Mouse (Mus musculus) embryo, embryonic 10 days (tissue): Measurements from ENCODE around the gene Hmcn2.

Experiments used
- DNase-seq: peaks from one replicate; pipeline ENCODE4 v3.0.0-alpha.2; 2015; ENCODE audit warnings: low spot score

Gene Hmcn2

DNA sequence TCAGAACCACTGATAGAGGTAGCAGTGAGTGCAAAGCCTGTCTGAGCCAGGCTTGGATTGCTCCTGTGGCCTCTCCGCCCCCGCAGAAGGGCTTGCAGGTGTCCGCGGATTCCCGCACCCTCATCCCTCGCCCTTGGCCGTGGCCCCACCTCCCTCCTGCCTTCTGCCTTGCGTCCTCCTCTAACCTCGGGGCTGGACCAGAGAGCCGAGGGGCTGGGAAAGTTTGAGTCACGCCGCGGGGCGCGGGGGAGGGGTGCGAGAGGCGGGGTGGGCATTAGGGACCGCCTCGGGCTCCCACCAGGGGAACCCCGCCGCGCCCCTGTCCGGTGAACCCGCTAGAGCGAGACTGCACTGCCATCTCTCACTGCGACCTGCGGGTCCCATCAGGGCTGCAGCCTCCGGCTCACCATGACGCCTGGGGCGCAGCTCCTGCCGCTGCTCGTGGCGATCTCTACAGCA lies at the start of gene Hmcn2:
Gene Hmcn2, plus strand, starts transcription at position 409 of the 459 bp plus-strand sequence.
- DNase-seq = no peak

DNA sequence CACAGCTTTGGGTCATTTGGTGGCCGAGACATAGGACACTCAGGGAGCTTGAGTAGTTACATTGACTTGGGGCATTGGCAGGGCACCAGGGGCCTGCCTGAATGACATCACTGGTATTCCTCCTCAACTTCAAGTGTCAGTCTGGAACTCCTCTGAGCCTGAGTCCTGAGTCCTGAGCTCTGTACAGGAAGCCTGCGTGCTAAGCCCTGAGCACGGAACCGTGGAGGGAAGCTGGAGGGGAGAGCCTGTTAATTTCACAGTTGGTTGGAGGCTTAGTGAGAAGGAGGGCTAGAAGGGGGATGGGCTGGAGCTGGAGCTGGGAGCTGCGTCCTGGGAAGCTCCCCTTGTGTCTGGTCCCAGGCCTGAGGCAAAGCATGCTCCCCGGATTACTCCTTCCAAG lies 46.8 kb upstream of the Hmcn2 start:
- DNase-seq = peak; percentile 39

DNA sequence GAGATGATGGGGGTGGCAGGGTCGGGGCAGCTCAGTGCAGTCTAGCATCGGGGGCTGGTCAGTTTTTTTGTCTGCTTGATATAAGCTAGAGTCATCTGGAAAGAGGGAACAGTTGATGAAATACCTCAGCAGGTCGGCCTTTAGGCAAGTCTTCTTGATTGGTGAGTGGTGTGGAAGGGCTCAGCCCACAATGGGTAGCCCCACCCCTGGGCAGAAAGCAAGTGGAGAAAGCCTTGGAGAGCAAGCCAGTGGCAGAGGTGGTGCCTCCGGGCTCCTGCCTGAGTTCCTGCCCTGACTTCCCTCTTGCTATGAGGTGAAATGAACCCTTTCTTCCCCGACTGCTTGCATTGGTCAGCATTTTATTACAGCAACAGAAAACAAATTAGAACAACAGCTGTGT lies 45.6 kb upstream of the Hmcn2 start:
- no peak for DNase-seq

DNA sequence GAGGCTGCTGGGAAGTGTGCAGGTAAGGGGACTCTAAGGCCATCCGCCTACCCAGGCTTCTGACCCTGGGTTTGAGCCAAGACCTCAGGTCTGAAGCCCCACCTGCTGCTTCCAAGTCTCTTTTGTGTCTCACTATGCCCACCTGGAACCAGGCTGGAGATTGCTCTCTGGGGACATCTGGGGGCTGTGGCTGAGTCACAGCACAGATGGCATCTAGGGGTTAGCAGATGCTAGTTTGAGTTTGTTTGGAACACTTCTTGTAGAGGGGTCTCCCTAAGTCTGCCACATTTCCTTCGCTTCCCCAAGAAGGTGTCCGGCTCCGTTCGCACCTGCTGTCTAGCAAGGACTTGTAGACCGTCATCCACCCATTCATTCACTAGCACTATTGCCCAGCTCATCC lies 45.0 kb upstream of the Hmcn2 start:
- no peak for DNase-seq

DNA sequence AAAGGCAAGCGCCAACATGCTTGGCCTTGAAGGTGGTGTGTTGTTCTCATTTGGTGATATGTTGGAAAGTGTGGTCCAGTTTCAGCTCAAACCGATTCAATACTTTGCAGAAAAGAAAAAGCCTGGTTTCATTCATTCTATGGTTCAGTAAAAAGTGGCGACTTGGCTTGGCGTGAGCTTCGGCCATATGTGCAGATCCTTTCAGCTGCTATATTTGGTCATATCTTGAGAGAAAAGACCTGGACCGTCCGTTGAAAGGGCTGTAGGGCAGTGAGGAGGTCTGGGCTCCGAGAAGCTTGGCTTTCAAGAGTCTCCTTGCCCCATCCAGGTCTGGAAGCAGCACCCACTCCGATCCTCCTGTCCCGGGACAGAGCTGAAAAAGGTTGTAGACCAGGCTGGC lies 44.4 kb upstream of the Hmcn2 start:
- DNase-seq = no peak

DNA sequence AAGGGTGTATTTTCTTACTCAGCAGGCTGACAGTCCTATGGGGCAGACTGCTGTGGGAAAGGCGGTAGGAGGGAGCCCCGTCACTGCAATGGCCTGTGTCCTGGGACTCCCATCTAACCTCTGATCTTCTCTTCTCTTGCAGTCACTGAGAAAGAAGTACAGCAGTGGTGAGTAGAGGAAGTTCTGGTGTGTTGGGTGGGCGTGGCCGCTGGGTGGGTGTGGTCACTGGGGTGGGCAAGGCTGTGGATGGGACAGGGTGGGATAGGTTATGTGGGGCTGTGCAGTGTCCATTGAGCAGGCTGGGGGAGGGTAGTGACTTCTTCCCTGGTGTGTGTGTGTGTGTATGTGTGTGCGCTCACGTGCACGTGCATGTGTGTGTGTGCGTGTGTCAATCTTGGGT lies 43.7 kb upstream of the Hmcn2 start:
- no peak for DNase-seq

DNA sequence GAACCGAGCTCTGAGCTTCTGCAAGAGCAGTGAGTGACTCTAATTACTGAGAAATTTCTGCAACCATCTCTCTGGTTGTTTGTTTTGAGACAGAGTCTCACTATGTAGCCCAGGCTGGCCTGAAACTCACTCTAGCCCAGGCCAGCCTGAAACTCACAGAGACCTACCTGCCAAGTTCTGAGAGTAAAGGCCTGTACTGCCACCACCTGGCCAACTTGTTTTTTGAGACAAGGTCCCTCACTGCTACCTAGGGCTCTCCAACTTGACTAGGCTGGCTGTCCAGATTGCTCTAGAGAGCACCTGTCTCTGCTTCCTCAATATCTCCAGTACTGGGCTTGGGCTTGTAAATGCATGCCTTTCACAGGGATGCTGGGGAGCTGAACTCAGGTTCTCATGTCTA lies 43.1 kb upstream of the Hmcn2 start:
- DNase-seq = no peak

DNA sequence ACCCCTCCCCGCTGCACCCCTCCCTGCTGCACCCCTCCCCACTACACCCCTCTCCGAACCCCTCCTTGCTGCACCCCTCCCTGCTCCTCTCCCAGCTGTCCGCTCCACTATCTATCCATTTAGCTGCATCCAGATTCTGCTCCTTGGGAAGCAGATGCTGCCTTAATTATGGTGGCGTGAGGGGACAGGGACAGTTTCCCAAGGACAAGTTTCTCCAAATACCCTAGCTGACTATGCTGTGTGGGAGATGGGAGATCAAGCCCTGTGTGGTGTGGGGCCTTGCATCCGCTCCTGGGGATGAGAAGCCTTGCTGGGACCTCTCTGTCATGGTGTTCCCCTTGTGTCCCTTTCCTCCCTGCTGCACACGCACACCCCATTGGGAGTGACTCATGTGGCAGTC lies 39.2 kb upstream of the Hmcn2 start:
- DNase-seq = no peak

DNA sequence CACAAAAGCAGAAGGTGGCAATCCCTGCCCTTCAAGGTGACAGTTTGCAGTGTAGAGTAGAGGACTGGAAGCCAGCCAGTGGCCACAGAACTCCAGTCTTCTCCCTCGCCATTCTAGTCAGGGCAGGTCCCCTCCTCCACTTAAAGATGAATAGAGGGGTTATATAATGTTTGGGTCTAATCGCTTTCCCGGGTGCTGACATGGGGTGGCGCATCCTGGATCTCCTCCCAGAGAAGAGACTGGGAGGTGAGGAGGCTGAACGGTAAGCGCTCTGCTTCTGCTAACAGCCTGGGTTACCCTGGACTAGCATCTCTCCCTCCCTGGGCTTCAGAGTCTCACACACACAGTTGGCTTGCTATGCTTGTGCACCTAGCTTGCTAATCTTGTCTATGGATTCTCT lies 36.4 kb upstream of the Hmcn2 start:
- no peak for DNase-seq

DNA sequence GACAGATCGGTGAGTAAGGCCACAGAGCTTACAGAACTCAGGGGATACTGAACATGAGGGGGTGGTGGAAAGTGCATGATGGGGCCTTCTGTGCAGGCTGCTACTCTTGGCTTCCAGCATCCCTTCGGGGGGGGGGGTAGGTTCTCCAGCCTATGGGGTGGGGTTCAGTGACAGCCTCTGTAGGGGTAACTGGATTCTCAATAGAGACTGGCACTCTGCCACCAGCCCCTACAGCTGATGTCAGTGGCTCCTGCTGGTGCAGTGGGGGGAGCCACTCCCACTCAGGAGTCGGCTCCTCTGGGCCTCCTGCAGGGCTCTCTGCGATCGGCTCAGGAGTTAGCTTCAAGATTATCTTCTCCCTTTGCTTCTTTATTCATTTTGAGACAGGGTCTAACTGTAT lies 35.7 kb upstream of the Hmcn2 start:
- no peak for DNase-seq

DNA sequence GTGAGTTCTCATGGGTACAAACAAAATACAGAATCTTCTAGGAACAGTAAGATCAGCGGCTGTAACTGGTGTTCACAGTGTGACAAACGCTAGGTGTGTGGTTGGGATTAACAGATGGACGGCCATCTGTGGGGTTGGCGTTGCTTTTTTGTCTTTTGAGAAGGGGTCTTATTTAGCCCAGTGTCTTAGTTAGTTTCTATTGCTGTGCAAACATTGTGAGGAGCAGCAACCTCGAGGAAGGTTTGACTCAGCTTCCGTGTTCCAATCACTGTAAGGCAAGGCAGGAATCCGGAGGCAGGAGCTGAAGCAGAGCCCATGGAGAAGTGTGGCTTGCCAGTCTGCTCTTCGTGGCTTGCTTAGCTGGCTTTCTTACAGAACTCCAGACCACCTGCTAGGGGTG lies 33.1 kb upstream of the Hmcn2 start:
- no peak for DNase-seq

DNA sequence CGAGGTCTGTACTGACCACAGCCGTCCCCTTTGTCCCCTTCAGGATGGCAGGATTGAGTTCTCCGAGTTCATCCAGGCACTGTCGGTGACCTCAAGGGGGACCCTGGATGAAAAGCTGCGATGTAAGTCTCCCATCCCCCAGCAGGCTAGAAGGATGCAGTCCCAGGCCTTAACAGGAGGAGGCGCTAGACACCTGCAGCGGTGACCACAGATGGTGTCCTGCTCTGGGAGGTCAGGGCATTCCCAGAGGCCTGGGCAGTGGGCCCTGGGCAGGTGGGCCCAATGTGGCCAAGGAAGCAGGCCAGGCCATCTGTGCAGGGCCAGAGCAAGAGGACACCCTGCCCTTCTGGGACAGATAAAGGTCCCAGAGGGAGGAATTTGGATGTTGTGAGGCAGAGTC lies 31.9 kb upstream of the Hmcn2 start:
- DNase-seq = no peak

DNA sequence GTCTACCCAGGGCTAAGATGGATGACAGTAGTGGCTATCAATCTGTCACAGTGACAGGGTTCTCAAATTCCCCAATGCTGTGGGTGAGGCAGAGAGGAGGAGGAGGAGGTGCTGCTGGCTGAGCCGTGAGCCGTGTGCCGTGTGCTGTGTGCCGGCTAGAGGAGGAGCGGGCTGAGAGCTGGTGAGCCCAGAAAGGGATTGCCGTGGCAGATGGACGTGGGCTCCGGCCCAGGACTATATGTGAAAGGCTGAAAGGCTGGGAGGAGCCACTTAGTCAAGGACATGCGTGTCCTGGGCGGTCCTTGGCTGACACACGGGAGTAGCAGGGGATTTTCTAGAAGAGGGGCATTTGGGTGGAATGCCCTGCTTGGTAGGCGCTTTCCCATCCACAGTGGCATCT lies 31.3 kb upstream of the Hmcn2 start:
- DNase-seq = no peak

DNA sequence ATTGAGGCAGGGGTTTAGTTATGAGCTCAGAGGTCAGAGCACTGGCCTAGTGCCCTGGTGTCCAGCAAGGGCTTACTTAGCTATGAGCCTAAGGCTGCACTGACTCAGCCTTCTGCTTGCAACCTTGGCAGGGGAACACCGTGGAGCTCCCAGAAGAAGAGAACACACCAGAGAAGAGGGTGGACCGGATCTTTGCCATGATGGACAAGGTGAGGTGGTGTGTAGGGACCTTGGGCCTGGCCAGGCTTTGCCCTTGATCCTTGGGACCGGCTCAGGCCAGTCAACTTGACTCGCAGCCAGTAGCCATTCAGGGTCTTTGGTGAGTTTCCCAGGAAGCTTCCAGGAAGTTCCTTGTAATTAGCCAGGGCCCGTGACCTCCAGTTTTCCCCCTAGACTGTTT lies 29.7 kb upstream of the Hmcn2 start:
- no peak for DNase-seq

DNA sequence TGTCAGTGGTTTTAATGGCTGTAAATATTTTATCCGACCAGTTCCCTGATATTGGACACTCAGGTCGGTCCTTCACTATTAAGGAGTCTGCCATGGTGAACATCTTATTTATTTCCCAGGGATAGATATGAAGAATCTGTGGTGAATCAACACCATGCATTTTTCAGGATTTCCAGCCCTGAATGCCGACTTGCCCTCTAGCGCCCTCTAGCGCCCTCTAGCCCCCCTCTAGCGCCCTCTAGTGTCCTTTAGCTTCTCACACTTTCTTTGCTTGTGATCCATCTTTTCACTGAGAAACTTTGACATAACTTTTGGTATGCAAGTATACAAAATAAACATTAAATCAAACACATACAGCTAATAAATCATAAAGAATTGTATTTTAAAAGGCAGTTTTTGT lies 22.8 kb upstream of the Hmcn2 start:
- DNase-seq = peak; percentile 63

DNA sequence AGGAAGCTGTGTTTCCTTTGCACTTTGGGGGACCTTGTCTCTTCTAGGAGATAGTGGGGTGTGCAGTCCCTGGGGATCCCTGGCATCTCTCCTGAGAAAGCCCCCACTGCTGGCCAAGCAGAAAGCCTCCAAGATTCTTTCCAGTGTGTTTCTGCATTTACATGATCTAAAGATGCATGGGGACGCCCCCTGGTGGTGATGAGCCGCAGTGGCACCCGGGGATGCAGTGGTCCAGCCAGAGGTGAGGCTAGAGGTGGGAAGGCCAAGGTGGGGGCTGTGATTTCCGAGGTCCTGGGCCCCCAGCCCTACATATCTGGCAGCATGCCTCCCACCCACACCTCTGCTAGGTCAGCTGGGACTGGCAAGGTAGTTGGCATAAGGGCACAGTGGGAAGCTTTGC lies 19.2 kb upstream of the Hmcn2 start:
- DNase-seq = peak; percentile 83

DNA sequence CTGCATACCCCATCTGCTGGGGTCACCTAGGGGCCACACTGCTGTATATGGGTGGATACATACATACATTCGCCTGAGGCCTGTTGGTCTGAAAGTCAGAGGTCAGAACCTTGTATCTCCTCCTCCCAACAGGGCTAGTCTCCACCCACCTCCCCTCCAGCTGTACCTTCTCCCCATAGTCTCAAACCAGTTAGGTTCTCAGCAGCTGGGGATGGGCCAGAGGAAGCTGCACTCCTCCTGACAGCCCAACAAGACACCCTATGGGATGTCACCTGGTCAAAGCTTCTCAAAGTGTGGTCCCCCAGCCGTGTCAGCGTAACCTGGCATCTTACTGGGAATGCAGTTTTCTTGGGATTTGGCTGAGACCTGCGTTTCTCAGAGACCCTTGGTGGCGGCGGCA lies 17.8 kb upstream of the Hmcn2 start:
- DNase-seq = no peak

DNA sequence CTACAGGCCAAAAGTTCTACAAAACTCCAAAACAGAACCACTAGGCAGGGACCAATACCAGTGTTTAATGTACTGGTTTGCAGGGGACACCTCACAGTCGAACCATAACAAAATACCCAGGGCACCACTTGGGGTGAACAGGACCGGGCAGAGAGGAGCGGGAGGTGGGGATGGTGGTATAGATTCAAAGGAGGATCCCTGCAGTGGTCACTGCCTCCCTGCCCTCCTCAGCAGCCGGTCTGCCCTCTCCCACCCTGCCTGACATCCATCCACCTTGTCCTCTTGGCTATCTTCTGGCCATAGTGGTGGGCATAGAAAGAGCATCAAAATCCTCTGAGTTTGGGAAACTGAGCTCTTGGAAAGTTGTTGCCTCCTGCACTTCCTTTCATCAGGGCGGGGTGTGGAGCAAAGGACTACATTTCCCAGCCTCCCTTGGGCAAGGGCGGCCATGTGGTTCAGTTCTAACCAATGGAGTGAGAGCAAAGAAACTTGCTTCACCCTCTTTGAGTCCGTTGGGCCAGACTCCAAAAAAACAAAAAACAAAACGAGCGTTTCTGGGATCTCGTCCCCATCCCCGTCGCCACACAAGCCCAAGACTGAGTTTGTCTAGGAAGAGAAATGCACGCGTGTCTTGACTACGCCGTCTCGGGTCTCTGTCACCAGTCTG lies 16.5 kb upstream of the Hmcn2 start:
- peak; percentile 84 for DNase-seq

DNA sequence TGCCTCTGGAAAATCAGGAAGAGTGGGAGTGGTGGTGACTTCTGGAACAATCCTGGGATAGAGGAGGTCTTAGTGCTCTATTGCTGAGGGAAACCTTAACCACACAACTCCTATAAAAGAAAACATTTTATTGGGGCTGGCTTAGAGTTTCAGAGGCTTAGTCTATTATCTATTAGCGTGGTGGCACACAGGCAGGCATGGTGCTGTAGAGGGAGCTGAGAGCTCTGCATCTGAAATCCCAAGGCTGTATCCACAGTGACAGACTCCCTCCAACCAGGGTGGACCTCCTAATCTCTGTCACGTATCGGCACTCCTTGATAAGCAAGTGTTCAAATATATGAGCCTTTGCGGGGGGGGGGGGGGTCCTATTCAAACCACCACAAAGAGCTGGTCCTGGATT lies 15.4 kb upstream of the Hmcn2 start:
- DNase-seq = no peak

DNA sequence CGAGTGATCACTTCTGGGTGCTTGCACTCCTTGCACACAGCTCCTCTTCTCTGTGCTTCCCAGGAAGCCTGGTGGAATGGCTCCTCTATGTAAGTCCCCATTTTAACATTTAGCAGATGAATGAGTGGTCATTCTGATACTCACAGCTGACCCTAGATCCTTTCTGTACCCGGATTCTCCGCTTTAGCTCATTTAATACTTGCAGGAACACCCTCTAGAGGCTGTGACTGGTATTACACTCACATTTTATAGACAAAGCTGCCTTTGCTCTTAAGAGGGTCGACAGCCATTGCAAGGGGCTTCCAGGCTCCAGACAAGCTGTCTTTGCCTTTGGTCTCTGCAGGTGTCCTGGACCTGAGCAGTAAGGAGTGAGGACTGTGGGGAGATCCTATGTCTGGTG lies 14.9 kb upstream of the Hmcn2 start:
- peak; percentile 83 for DNase-seq

DNA sequence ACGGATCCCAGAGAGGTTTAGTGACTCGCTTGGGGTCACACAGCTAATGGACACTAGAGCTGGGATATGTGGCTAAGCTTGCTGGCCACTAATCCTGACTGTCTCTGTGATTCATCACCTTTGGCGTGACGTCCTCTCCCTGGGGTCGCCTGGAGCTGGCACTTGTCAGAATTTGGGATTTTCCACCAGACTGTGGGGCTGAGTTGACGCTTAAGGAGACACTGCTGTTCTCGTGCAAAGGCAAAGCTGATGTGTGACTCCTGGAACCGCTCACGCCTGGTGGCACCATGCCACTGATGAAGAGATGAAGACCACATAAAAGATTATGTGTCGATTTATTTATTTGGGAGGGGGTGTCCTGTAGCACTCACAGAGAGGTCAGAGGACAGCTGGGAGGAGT lies 14.2 kb upstream of the Hmcn2 start:
- DNase-seq = no peak

DNA sequence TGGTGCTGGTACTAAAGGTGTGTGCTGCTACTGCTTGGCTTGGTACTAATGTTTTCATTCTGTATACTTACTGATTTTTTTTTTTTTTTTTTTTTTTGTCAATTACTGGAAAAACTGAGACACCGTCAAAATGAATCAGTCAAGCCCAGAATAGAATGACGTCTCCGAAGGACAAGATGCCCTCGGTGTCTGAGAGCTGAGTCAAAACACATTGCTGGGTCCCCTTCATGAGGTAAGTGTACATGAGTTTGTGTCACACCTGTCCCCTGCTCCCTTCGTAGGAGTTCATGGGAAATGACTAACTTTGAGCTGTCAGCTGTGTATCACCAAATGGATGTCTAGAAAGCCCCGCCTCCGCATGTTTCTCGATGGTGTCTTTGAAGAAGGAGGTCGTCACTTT lies 11.0 kb upstream of the Hmcn2 start:
- no peak for DNase-seq

DNA sequence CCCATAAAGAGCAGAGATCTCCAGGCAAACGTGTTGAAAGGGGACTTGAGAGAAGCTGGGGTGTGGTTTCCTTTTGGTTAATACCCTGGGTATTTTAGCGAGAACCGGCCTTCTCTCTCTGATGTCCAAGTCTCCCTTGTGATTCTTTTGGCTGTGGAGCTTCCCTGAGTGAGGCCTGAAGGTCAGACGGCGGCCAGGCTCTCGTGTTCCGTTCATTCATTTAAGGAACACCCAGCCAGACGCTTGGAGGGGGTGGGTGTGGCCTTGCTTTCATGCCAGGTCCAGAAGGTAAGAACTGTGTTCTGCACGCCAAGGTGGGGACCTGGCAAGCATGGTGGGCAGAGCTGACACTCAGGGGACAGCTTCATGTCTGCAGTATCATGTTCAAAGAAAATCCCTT lies 10.0 kb upstream of the Hmcn2 start:
- DNase-seq = no peak

DNA sequence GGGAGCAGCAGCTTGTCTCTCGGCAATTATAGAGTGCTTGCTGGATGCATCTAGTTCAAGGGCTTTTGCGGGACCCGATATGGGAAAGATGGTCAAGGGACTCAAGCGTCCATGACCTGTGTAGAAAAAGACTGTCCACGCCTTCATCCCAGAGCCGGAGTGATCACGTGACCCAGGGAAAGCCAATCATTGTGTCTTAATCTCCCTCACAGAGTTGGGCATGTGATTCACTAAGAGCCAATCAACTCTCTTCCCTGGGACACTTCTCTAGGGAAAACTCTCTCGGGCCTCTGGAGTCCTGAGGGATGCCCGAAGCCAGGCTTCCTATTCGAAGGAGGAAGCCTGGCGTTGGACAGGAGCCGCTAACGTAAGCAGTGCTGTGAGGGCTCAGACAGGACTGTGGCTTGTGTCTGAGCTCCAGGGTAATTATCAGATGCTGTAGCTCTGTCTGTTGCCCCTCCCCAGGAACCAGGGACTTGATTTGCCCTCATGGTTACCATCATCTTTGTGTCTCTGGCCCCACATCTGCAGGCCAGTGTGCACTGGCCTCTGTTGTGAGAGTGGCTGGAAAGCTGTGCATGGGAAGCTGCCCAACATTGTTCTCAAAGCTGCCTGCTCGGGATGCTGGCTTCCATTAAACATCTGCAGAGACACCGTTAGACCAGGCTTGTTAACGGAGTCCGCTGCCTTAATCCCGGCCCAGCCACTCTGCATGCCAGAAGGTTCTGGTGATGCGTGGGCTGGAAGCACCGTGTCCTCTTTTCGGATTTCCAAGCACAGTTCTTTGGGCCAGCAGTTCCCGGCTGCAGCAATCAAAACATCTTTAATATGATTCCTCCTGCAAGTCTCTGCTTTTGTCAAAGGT lies 9.2 kb upstream of the Hmcn2 start:
- no peak for DNase-seq
